In the genomic region with DNA sequence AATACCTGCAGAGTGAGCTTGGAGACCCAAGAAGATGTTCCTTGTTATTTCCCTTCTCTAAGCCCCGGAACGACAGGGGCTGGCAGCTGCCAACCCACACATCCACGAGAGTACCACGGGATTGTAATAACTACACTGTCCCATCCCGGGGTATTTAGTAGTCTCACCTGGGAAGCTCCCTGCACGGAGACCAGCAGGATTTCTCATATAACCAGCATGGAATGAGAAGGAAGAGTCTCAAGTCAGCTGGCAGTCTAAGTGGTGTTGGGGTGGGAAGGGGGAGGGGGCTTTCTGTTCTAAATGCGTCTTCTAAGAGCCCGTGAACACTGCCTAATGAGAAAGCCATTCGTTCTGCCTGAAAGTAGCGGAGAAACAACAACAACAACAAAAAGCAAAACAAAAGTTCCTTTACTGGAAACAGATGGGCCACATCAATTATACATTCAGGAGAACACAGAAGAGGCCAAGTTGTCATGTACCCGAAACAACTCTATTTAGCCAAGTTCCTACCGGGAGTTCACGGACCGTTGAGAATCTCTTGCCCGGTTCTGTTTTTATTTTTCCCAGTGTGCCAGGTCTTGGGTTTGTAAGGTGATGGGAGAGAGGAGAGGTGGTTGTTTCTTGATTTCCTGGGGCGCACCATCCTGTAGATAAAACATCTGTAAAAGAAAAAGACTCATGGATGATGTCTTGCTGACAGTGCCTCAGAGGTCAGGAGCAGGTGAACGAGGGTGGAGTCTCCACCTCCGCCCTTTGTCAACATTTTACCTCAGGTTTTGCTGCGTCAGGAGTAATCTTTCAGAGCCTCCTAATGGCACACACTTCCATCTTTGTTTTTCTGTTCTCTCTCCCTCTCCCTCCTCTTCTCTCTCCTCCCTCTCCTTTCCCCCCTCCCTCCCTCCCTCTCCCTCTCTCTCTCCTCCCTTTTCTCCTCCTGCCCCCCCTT, we compare ENCODE assay signal across 8 mouse cellular contexts.
DNase-seq lines count a peak whose midpoint lies in the region; ATAC-seq and TF ChIP-seq lines count a peak whose summit lies in the region.
"Had no signal": no experiment of that assay in that cellular context is flagged by ENCODE, and none has a peak within 500 bp of the region (broad histone marks: within the 10 kb centered on the region; RNA-seq: fewer than 3 reads in every experiment).

No protein-coding gene starts in this region.

- H3K36me3 ChIP-seq in lung, embryonic 14.5 days (ENCODE audit: insufficient read depth): no peaks in the 10 kb centered on the region
- no peaks in the 10 kb centered on the region for H3K36me3 ChIP-seq in forebrain, embryonic 15.5 days
- no peaks in the 10 kb centered on the region for H3K36me3 ChIP-seq in intestine, embryonic 16.5 days (ENCODE audit: control insufficient read depth, insufficient read depth, low read length)
- no peaks in the 10 kb centered on the region for H3K36me3 ChIP-seq in neural tube, embryonic 14.5 days (ENCODE audit: control insufficient read depth, insufficient read depth, low read length)
- H3K36me3 ChIP-seq: limb, embryonic 13.5 days had no signal

- no peak overlapping the region for H3K9ac ChIP-seq in lung, embryonic 14.5 days
- H3K9ac ChIP-seq in forebrain, embryonic 15.5 days (replicated peaks): no peak overlapping the region
- no peak overlapping the region for H3K9ac ChIP-seq in intestine, embryonic 16.5 days (ENCODE audit: low read depth, low read length)
- no peak overlapping the region for H3K9ac ChIP-seq in neural tube, embryonic 14.5 days (replicated peaks; ENCODE audit: low read depth, low read length)
- H3K9ac ChIP-seq: limb, embryonic 13.5 days had no signal

- H3K4me3 ChIP-seq in lung, embryonic 14.5 days (ENCODE audit: low read depth, low read length): no peak overlapping the region
- H3K4me3 ChIP-seq in forebrain, embryonic 15.5 days: no peak overlapping the region
- H3K4me3 ChIP-seq in intestine, embryonic 16.5 days (ENCODE audit: low read length): no peak overlapping the region
- no peak overlapping the region for H3K4me3 ChIP-seq in neural tube, embryonic 14.5 days (ENCODE audit: low read depth, low read length)
- H3K4me3 ChIP-seq: limb, embryonic 13.5 days had no signal

- no peaks in the 10 kb centered on the region for H3K9me3 ChIP-seq in lung, embryonic 14.5 days (ENCODE audit: low read depth, low read length)
- no peaks in the 10 kb centered on the region for H3K9me3 ChIP-seq in forebrain, embryonic 15.5 days
- no peaks in the 10 kb centered on the region for H3K9me3 ChIP-seq in intestine, embryonic 16.5 days (ENCODE audit: control insufficient read depth, low read length)
- H3K9me3 ChIP-seq in neural tube, embryonic 14.5 days (ENCODE audit: control insufficient read depth, low read length): no peaks in the 10 kb centered on the region
- H3K9me3 ChIP-seq: limb, embryonic 13.5 days had no signal

- DNase-seq in lung, embryonic 14.5 days: no peak
- DNase-seq in lung, postnatal 10 days: no peak
- no peak for DNase-seq in retina, postnatal 1 day
- DNase-seq in testis, postnatal 10 days (ENCODE audit: low spot score): no peak

- H3K4me2 ChIP-seq in lung, embryonic 14.5 days: no peak overlapping the region
- H3K4me2 ChIP-seq in forebrain, embryonic 15.5 days (replicated peaks): no peak overlapping the region
- H3K4me2 ChIP-seq in intestine, embryonic 16.5 days (ENCODE audit: low read depth, low read length): no peak overlapping the region
- H3K4me2 ChIP-seq in neural tube, embryonic 14.5 days (ENCODE audit: low read depth, low read length): peak overlapping the region; percentile 0; the same call in 1 of the 2 replicates
- H3K4me2 ChIP-seq: limb, embryonic 13.5 days had no signal

- TF ChIP-seq CTCF in lung, embryonic 14.5 days (IDR thresholded peaks at IDR 0.05; ENCODE audit: low read depth): no peak

- ATAC-seq in lung, embryonic 14.5 days (ENCODE audit: insufficient read depth): no peak
- ATAC-seq in forebrain, embryonic 15.5 days (replicated peaks): peak; percentile 59; the same call in 1 of the 2 replicates
- ATAC-seq in intestine, embryonic 16.5 days: peak; percentile 61
- ATAC-seq in neural tube, embryonic 14.5 days (ENCODE audit: low read depth): peak; percentile 22; the same call in 1 of the 2 replicates

- WGBS in lung, embryonic 14.5 days: 44% methylated on average over 19 of the region's 19 CpGs
- 40% methylated on average over 19 of the region's 19 CpGs for WGBS in forebrain, embryonic 15.5 days
- WGBS in intestine, embryonic 16.5 days: 64% methylated on average over 19 of the region's 19 CpGs
- 35% methylated on average over 19 of the region's 19 CpGs for WGBS in neural tube, embryonic 14.5 days

- H3K27ac ChIP-seq in lung, embryonic 14.5 days (ENCODE audit: low read depth): peak overlapping the region; percentile 5; the same call in 1 of the 2 replicates
- no peak overlapping the region for H3K27ac ChIP-seq in forebrain, embryonic 15.5 days (replicated peaks)
- H3K27ac ChIP-seq in intestine, embryonic 16.5 days (ENCODE audit: low read length): no peak overlapping the region
- no peak overlapping the region for H3K27ac ChIP-seq in neural tube, embryonic 14.5 days (ENCODE audit: low read depth, low read length)
- H3K27ac ChIP-seq: limb, embryonic 13.5 days had no signal

- peaks cover 20% of the 10 kb centered on the region for H3K4me1 ChIP-seq in lung, embryonic 14.5 days (ENCODE audit: insufficient read depth)
- peaks cover 12% of the 10 kb centered on the region for H3K4me1 ChIP-seq in forebrain, embryonic 15.5 days
- H3K4me1 ChIP-seq in intestine, embryonic 16.5 days (ENCODE audit: control insufficient read depth, insufficient read depth, low read length): peaks cover 19% of the 10 kb centered on the region
- H3K4me1 ChIP-seq in neural tube, embryonic 14.5 days (ENCODE audit: control insufficient read depth, insufficient read depth, low read length): peaks cover 4% of the 10 kb centered on the region; the same call in 1 of the 2 replicates

- no peaks in the 10 kb centered on the region for H3K27me3 ChIP-seq in lung, embryonic 14.5 days (ENCODE audit: insufficient read depth, low read length)
- no peaks in the 10 kb centered on the region for H3K27me3 ChIP-seq in forebrain, embryonic 15.5 days
- no peaks in the 10 kb centered on the region for H3K27me3 ChIP-seq in intestine, embryonic 16.5 days (replicated peaks; ENCODE audit: control insufficient read depth, insufficient read depth, low read length)
- no peaks in the 10 kb centered on the region for H3K27me3 ChIP-seq in neural tube, embryonic 14.5 days (ENCODE audit: control insufficient read depth, insufficient read depth, low read length)
- H3K27me3 ChIP-seq: limb, embryonic 13.5 days had no signal
